Mouse (Mus musculus) heart, embryonic 14.5 days (tissue): ENCODE measurements around the gene 5730596B20Rik. TPM values are rescaled to one million over a fixed set of nuclear protein-coding genes. Genes with fewer than 3 reads are reported as not detected.
A peak's percentile ranks its signal among the peaks of the same experiment; 100 is the strongest.

ENCODE experiments used
- ATAC-seq: fragments of 200-750 bp; cut with Nextera tagmentation; 2 replicates; pipeline ENCODE4 v1.8.0; 2017; ENCODE audit warnings: low read depth, moderate TSS enrichment; ENCODE audit not compliant: insufficient number of reproducible peaks, insufficient read depth, low FRiP score
- H3K27ac ChIP-seq, 2 experiments: fragments of 200-500 bp in 1 of 2; fragments of 300-500 bp in 1 of 2; sonication (generic) in 1 of 2; replicated peaks in 1 of 2; 2 replicates each; pipeline ENCODE4 v1.5.1; 2012 to 2014; ENCODE audit warnings: low read depth in 2 of 2, low read length in 2 of 2, control low read depth in 1 of 2, mild to moderate bottlenecking in 1 of 2, mixed read lengths in 1 of 2; ENCODE audit not compliant: control insufficient read depth in 1 of 2, insufficient read depth in 1 of 2
- H3K27me3 ChIP-seq: fragments of 300-500 bp; sonication (generic); 2 replicates; pipeline ENCODE4 v1.6.1; 2014; ENCODE audit warnings: mild to moderate bottlenecking, low read length, control low read depth; ENCODE audit not compliant: control insufficient read depth, insufficient read depth
- H3K36me3 ChIP-seq: fragments of 300-500 bp; sonication (generic); 2 replicates; pipeline ENCODE4 v1.6.1; 2014; ENCODE audit warnings: mild to moderate bottlenecking, control low read depth, low read length, mixed read lengths; ENCODE audit not compliant: control insufficient read depth, insufficient read depth
- H3K4me1 ChIP-seq, 2 experiments: fragments of 200-500 bp in 1 of 2; fragments of 300-500 bp in 1 of 2; sonication (generic) in 1 of 2; 2 replicates each; pipeline ENCODE4 v1.6.1; 2012 to 2014; ENCODE audit warnings: low read length in 2 of 2, control low read depth in 1 of 2, mixed read lengths in 1 of 2; ENCODE audit not compliant: control insufficient read depth in 2 of 2, insufficient read depth in 2 of 2
- H3K4me2 ChIP-seq: fragments of 300-500 bp; sonication (generic); 2 replicates; pipeline ENCODE4 v1.6.1; 2014; ENCODE audit warnings: mild to moderate bottlenecking, low read length
- H3K4me3 ChIP-seq, 2 experiments: fragments of 200-500 bp in 1 of 2; fragments of 300-500 bp in 1 of 2; sonication (generic) in 1 of 2; 2 replicates each; pipeline ENCODE4 v1.5.1; 2012 to 2014; ENCODE audit warnings: low read length in 2 of 2, mild to moderate bottlenecking in 2 of 2, control low read depth in 1 of 2, low read depth in 1 of 2, moderate library complexity in 1 of 2; ENCODE audit not compliant: control insufficient read depth in 1 of 2, insufficient read depth in 1 of 2
- H3K9ac ChIP-seq: fragments of 300-500 bp; sonication (generic); 2 replicates; pipeline ENCODE4 v1.6.1; 2014; ENCODE audit warnings: mild to moderate bottlenecking, low read length
- H3K9me3 ChIP-seq: fragments of 300-500 bp; sonication (generic); 2 replicates; pipeline ENCODE4 v1.6.1; 2016; ENCODE audit warnings: low read length, control low read depth; ENCODE audit not compliant: control insufficient read depth
- WGBS: fragments of 180-500 bp; shearing (Covaris S2); extraction: QIAGEN DNeasy Blood & Tissue Kit; methylation state at CpG from one replicate; pipeline ENCODE4 v1.1.7; 2014; 5-methylcytosine and 5-hydroxymethylcytosine counted together
- polyA plus RNA-seq: library from polyadenylated mRNA; unstranded; fragments of >200 nt; fragmentation: Nextera tagmentation; extraction: Ambion mirVana; gene quantifications from 2 replicates; pipeline ENCODE4 v1.2.1, GENCODE M21; 2014

5730596B20Rik gene
- polyA plus RNA-seq, 1 experiment from 2014 or later = not detected

DNA sequence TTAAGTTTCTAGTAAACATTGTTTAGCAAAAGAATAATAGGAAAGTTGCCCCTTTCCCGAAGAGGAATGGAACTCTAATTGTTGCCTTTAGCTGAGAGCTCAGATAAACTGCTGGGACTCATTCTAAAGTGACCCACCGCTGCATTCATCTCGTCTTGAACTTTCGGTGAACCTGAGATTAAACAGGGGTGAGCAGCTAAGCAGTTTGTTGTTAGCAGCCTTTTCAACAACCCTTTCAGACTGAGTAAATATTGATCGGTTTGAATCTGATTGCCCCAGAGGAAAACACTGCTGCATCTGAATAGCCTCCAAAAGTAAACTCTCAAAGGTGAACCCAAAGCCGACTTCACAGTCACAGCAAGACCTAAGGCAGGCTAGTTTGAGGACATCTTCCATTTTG lies 24.0 kb upstream of the 5730596B20Rik start:
- Histone ChIP-seq H3K4me2 (no peak overlapping the region), H3K9ac (no peak overlapping the region), H3K9me3 (peaks cover 6% of the 10 kb centered on the region; the same call in 1 of the 2 replicates), H3K36me3 (no peaks in the 10 kb centered on the region), H3K27ac (no peak overlapping the region), H3K4me3 (no peak overlapping the region), H3K4me1 (peaks cover 0 to 1% of the 10 kb centered on the region in 2 experiments; a peak in 2 of 4 replicates), H3K27me3 (peaks cover 91% of the 10 kb centered on the region)
- no peak for ATAC-seq
- 5% methylated on average over 6 of the region's 6 CpGs for WGBS

DNA sequence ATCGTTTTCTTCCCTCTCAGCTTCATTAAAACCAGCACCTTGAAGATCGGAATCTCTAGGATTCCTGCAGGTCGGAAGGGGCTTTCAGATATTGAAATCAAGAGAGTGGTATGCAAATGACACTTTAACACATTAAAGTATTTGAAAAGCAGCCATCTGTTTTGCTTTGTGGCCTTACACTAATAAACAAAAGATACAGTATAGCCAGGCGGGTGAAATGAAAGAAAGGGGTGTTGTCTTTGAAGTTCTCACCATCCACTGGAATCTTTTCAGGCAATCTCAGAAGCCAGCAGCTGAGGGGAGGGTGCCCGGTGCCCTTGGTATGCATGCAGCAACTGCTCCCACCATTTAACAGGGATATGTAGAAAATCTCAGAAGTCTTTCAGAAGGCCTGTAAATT lies 23.3 kb upstream of the 5730596B20Rik start:
- Histone ChIP-seq H3K36me3 (no peaks in the 10 kb centered on the region), H3K4me2 (no peak overlapping the region), H3K4me3 (no peak overlapping the region), H3K4me1 (peaks cover 0 to 8% of the 10 kb centered on the region in 2 experiments; a peak in 3 of 4 replicates), H3K9ac (no peak overlapping the region), H3K9me3 (peaks cover 6% of the 10 kb centered on the region; the same call in 1 of the 2 replicates), H3K27me3 (peaks cover 99% of the 10 kb centered on the region), H3K27ac (no peak overlapping the region)
- ATAC-seq = no peak
- WGBS = 29% methylated on average over 5 of the region's 5 CpGs

DNA sequence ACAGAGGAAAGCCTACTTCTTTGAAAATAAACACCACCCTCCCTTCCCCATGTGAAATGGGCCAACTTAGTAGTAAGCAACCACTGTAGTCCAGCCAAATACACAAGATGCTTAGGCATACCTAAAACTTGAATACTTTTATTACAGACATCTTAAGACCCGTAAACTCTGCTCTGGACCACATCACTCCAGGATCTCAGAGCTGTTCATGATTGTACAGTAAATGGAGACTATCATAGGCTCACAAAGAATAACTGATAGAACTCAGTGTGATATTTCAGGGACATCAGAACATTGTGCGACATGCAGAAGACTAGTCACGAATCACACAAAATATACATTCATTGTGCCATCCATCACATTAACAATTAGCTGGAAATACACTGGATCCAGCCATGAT lies 21.8 kb upstream of the 5730596B20Rik start:
- Histone ChIP-seq H3K9ac (no peak overlapping the region), H3K27ac (no peak overlapping the region), H3K27me3 (peaks cover 100% of the 10 kb centered on the region), H3K4me3 (no peak overlapping the region), H3K4me2 (no peak overlapping the region), H3K36me3 (no peaks in the 10 kb centered on the region), H3K9me3 (no peaks in the 10 kb centered on the region), H3K4me1 (peaks cover 0 to 11% of the 10 kb centered on the region in 2 experiments; a peak in 3 of 4 replicates)
- 58% methylated on average over 3 of the region's 3 CpGs for WGBS
- ATAC-seq = no peak

DNA sequence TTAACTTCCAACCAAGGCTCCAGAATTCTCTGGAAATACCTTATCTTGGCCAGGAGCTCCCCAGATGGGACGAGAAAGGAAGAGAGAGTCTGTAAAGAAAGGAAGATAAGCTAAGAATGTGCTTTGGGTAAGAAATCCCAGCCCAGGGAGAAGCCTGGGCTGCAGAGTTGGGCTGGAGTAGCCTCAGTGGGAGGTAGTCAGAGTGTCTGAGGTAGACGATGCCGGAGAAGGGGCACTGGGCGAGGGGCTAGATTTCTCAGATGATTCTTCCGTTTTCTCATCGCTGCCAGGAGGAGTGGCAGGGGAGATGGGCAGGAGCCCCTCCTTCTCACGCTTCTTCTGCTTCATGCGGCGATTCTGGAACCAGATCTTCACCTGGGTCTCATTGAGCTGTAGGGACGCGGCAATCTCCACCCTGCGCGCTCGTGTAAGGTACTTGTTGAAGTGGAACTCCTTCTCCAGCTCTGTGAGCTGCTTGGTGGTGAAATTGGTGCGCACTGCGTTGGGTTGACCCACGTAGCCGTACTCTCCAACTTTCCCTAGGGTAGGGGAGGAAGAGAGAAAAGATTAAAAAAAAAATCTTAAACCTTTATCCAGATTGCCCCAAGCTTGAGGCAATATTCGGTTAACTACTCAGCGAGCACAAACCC lies 20.6 kb upstream of the 5730596B20Rik start:
- 3% methylated on average over 20 of the region's 20 CpGs for WGBS
- Histone ChIP-seq H3K27ac (no peak overlapping the region), H3K9me3 (no peaks in the 10 kb centered on the region), H3K4me3 (peak overlapping the region; percentile 63 to 67; a peak in 2 of 4 replicates), H3K4me1 (peaks cover 0 to 15% of the 10 kb centered on the region in 2 experiments; a peak in 3 of 4 replicates), H3K36me3 (no peaks in the 10 kb centered on the region), H3K9ac (no peak overlapping the region), H3K27me3 (peaks cover 100% of the 10 kb centered on the region), H3K4me2 (peak overlapping the region; percentile 99; the same call in 1 of the 2 replicates)
- ATAC-seq = no peak

DNA sequence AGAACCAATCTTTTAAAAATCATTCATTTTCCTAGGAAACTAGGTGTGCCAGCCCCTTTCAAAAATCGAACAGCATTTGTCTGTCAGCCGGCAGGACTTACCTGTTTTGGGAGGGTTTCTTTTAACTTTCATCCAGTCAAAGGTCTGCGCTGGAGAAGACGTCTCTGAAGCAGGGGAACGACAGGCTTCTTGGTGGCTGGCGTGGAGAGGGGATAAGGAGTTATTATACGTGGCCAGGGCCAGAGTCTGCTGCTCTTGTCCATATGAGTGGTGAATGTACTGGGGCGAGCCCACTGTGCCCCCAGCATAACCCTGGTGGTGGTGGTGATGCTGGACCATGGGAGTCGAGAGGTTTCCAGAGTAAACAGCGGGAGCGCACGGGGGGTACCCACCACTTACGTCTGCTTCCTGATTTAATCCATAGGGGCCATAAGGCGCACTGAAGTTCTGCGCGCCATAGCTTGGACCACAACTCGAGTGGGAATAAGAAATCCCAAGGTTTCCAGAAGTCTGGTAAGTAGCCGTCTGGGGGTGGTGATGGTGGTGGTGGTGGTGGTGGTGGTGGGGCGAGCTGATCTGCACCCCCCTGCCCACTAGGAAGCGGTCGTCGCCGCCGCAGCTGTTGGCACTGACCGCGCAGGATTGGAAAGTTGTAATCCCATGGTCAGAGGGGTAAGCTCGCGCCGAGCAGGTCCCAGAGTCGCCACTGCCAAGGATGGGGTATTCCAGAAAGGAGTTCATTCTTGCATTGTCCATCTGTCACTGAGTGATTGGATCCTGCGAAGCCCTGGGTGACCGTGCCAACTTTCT lies 19.6 kb upstream of the 5730596B20Rik start:
- peaks cover 0 to 15% of the 10 kb centered on the region in 2 experiments; a peak in 3 of 4 replicates for H3K4me1 ChIP-seq
- WGBS = under 1% methylated on average over 32 of the region's 32 CpGs
- no peak overlapping the region for H3K27ac ChIP-seq
- H3K4me3 ChIP-seq = peak overlapping the region; percentile 63 to 67
- peak overlapping the region; percentile 9; the same call in 1 of the 2 replicates for H3K9ac ChIP-seq
- no peak for ATAC-seq
- H3K27me3 ChIP-seq = peaks cover 100% of the 10 kb centered on the region
- H3K36me3 ChIP-seq = no peaks in the 10 kb centered on the region
- peak overlapping the region; percentile 99 for H3K4me2 ChIP-seq
- no peaks in the 10 kb centered on the region for H3K9me3 ChIP-seq

DNA sequence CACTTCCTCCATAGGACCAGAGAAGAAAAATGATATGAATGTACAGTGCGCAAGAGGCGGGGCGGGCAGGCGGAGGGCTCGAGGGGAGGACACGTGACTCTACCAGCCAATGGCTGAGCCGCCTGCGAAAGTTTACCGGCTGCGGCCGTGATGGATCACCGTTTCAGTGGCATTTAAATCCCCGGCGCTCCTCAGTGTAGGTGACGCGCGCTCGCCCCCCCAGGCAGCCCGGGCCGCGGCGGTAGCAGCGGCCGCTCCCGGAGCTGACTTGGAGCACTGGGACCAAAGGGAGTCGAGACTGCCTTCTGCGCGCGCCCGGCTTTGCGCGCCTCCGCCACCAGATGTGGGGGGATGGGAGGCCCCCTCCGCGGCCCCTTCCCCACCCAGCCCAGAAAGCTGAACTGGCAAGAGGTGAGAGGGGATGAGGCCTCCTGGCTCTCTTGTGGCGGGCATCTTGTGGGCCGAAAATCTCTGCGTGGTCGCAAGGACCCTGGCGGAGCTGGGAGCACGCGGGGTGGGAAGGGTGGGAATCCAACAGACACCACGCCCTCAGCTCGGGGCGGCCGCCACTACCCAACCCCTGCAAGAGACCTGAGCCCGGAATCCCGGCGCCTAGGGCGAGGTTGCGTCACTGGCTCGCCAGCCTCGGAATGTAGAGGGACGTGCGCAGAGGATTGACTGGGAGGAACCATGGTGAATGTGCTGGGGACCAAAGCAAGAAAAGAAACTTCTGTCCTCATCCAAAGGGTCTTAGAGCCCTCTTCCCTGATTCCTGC lies 18.8 kb upstream of the 5730596B20Rik start, which contains the start of gene Hoxa1:
TSS of gene Hoxa1 (minus strand) at position 42 of the 776 bp plus-strand sequence.
- H3K27me3 ChIP-seq = peaks cover 100% of the 10 kb centered on the region
- peak within 1 kb of the TSS; percentile 67 for H3K9ac ChIP-seq
- peak within 1 kb of the TSS; percentile 55 to 67 for H3K27ac ChIP-seq

More for the DNA sequence above, 18.8 kb upstream of the 5730596B20Rik start, which contains the start of gene Hoxa1:
- Histone ChIP-seq H3K9me3 (no peaks in the 10 kb centered on the region), H3K36me3 (no peaks in the 10 kb centered on the region), H3K4me2 (peak within 1 kb of the TSS; percentile 99), H3K4me1 (peaks cover 3 to 15% of the 10 kb centered on the region in 2 experiments; a peak in 3 of 4 replicates), H3K4me3 (peak within 1 kb of the TSS; percentile 63 to 67)
- 1% methylated on average over 52 of the region's 55 CpGs for WGBS
- peak; percentile 67 for ATAC-seq
